Mouse (Mus musculus) myocyte (in vitro differentiated cells): ENCODE results near the gene Odf3l1.

Experiments
- CEBPB ChIP-seq: IDR thresholded peaks from 2 replicates; pipeline ENCODE4 v1.6.1; 2011; ENCODE audit warnings: mild to moderate bottlenecking, moderate library complexity; ENCODE audit not compliant: poor library complexity, insufficient read depth, severe bottlenecking
- E2F4 ChIP-seq: IDR thresholded peaks from one replicate; pipeline ENCODE4 v1.6.1; 2011; ENCODE audit warnings: mild to moderate bottlenecking, control low read depth, moderate library complexity; ENCODE audit not compliant: insufficient read depth
- MAX ChIP-seq: IDR thresholded peaks from one replicate; pipeline ENCODE4 v1.6.1; 2011; ENCODE audit warnings: low read depth, mild to moderate bottlenecking, control low read depth
- MYOD1 ChIP-seq, 3 experiments: IDR thresholded peaks; one replicate each; pipeline ENCODE4 v1.6.1; 2011; ENCODE audit warnings: control low read depth in 2 of 3, low read depth in 2 of 3, mild to moderate bottlenecking in 2 of 3, moderate library complexity in 1 of 3; ENCODE audit not compliant: insufficient read length in 2 of 3, control insufficient read depth in 1 of 3
- MYOG ChIP-seq, 3 experiments: IDR thresholded peaks; one replicate each; pipeline ENCODE4 v1.6.1; 2011; ENCODE audit warnings: control low read depth in 2 of 3, low read depth in 2 of 3, mild to moderate bottlenecking in 2 of 3; ENCODE audit not compliant: insufficient read length in 2 of 3, control insufficient read depth in 1 of 3, insufficient read depth in 1 of 3
- POLR2A ChIP-seq: IDR thresholded peaks from one replicate; pipeline ENCODE4 v1.6.1; 2011; ENCODE audit warnings: low read depth, mild to moderate bottlenecking, control low read depth, moderate library complexity; ENCODE audit not compliant: insufficient read length
- POLR2AphosphoS2 ChIP-seq: IDR thresholded peaks from one replicate; pipeline ENCODE4 v1.6.1; 2011; ENCODE audit warnings: low read depth, control low read depth; ENCODE audit not compliant: insufficient read length
- SRF ChIP-seq: IDR thresholded peaks from one replicate; pipeline ENCODE4 v1.6.1; 2011; ENCODE audit warnings: low read depth; ENCODE audit not compliant: control insufficient read depth, insufficient read length
- TCF12 ChIP-seq: IDR thresholded peaks from one replicate; pipeline ENCODE4 v1.6.1; 2011; ENCODE audit warnings: mild to moderate bottlenecking, control low read depth; ENCODE audit not compliant: poor library complexity, insufficient read depth, severe bottlenecking
- TCF3 ChIP-seq: IDR thresholded peaks from one replicate; pipeline ENCODE4 v1.6.1; 2011; ENCODE audit warnings: low read depth, control low read depth; ENCODE audit not compliant: insufficient read length
- USF1 ChIP-seq: IDR thresholded peaks from one replicate; pipeline ENCODE4 v1.6.1; 2011; ENCODE audit warnings: low read depth, mild to moderate bottlenecking, control low read depth, moderate library complexity

- TF ChIP-seq MYOG (IDR thresholded peaks at IDR 0.05; ENCODE audit: control insufficient read depth in 1 of 3, insufficient read depth in 1 of 3, insufficient read length in 2 of 3, low read depth in 2 of 3) (no peak), POLR2A (no peak), TCF12 (no peak), USF1 (no peak), MAX (no peak), POLR2AphosphoS2 (no peak), E2F4 (no peak), CEBPB (no peak), SRF (no peak), TCF3 (no peak), MYOD1 (IDR thresholded peaks at IDR 0.05; ENCODE audit: control insufficient read depth in 1 of 3, insufficient read length in 2 of 3, low read depth in 2 of 3) (no peak)
Observed at GRCm38 (mm10) chr9:56824900-56825299, 39.6 kb downstream of the Odf3l1 start.
